ENCODE assay signal across 21 mouse cellular contexts in the genomic region with DNA sequence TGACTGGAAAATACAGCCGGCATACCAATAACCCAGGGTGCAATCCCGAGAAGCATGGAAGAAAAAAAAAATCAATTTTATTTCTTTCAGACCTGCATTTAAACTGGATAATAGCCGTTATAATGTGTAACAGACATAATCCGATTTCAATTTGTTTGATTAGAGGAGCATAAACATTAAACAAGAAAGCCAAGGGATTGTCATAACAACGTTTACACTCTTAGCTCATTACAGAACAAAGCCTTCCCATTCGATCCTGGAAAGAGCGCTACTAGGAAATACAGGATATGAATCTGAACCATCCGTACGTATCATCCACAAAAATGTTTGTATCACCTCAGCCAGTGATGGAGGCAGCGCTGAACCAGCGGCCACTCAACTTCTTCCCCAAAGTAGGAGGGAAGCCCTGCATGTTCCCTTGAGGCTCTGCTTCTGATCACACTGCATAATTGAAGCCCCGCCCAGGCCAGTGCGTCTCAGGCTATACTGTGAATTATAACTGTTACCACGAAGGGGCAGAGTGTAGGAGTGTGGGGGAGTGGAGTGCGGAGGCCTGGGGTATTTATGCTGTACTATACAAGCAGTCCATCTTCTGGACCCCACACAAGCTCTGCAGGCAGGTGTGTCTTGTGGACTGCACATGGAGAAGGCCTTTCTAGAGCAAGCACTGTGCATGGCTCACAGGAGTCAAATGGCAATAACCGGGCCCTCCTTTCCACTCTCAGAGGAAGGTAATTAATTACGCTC.
DNase-seq lines count a peak whose midpoint lies in the region; ATAC-seq and TF ChIP-seq lines count a peak whose summit lies in the region.
"Had no signal": no experiment of that assay in that cellular context is flagged by ENCODE, and none has a peak within 500 bp of the region (broad histone marks: within the 10 kb centered on the region; RNA-seq: fewer than 3 reads in every experiment).

No protein-coding gene starts in this region.

- WGBS in forebrain, embryonic 12.5 days, result 60% methylated on average over 17 of the region's 17 CpGs
- 73% methylated on average over 17 of the region's 17 CpGs for WGBS in forebrain, embryonic 11.5 days
- 50% methylated on average over 17 of the region's 17 CpGs for WGBS in forebrain, embryonic 14.5 days
- 51% methylated on average over 17 of the region's 17 CpGs for WGBS in midbrain, embryonic 15.5 days

- 0 out of 2 replicates have a peak overlapping the region, but pooled peaks have one; percentile 50 for H3K27ac ChIP-seq in forebrain, embryonic 12.5 days
- no peak overlapping the region for H3K27ac ChIP-seq in forebrain, embryonic 11.5 days (ENCODE audit: low read depth, low read length)
- H3K27ac ChIP-seq in layer of hippocampus, adult 2 months, result peak overlapping the region; percentile 29; the same call in 1 of the 2 replicates
- peak overlapping the region; percentile 6; the same call in 1 of the 2 replicates for H3K27ac ChIP-seq in forebrain, embryonic 14.5 days (ENCODE audit: low read depth, low read length)
- H3K27ac ChIP-seq in midbrain, embryonic 15.5 days, result peak overlapping the region; percentile 44
- H3K27ac ChIP-seq: embryonic facial prominence, embryonic 13.5 days; kidney, postnatal 0 days; limb, embryonic 13.5 days; liver, embryonic 14.5 days; stomach, postnatal 0 days had no signal

- no peak for DNase-seq in forebrain, embryonic 11.5 days (ENCODE audit: low spot score)
- DNase-seq in layer of hippocampus, adult 2 months (ENCODE audit: low spot score in 2 of 2), result no peak
- no peak for DNase-seq in layer of hippocampus, adult 18-20 months (ENCODE audit: low spot score in 2 of 2)
- DNase-seq in forebrain, embryonic 14.5 days (ENCODE audit: low spot score), result peak; percentile 59
- no peak for DNase-seq in gastrocnemius, adult 8-10 months (ENCODE audit: low spot score in 2 of 2)
- DNase-seq: adrenal gland, postnatal 10 days; cerebellum, adult 18-20 months; cerebellum, postnatal 36 days; gastrocnemius, postnatal 14 days; layer of hippocampus, adult 9-11 months had no signal

- ATAC-seq in forebrain, embryonic 12.5 days (ENCODE audit: low FRiP score), result peak; percentile 51; the same call in 1 of the 2 replicates
- ATAC-seq in forebrain, embryonic 11.5 days (replicated peaks; ENCODE audit: low FRiP score), result no peak
- ATAC-seq in forebrain, embryonic 14.5 days, result no peak
- ATAC-seq in midbrain, embryonic 15.5 days (replicated peaks), result peak; percentile 32; the same call in 1 of the 2 replicates
- no peak for ATAC-seq in cerebellum, adult (ENCODE audit: insufficient number of reproducible peaks, low FRiP score, low TSS enrichment)
- ATAC-seq: lung, postnatal 0 days had no signal

- H3K4me2 ChIP-seq in forebrain, embryonic 12.5 days, result no peak overlapping the region
- no peak overlapping the region for H3K4me2 ChIP-seq in forebrain, embryonic 11.5 days (ENCODE audit: low read depth, low read length, severe bottlenecking)
- H3K4me2 ChIP-seq in forebrain, embryonic 14.5 days (ENCODE audit: low read length), result no peak overlapping the region
- H3K4me2 ChIP-seq in midbrain, embryonic 15.5 days, result no peak overlapping the region
- H3K4me2 ChIP-seq: embryonic facial prominence, embryonic 13.5 days; limb, embryonic 13.5 days had no signal

- H3K4me1 ChIP-seq in forebrain, embryonic 12.5 days, result peaks cover 40% of the 10 kb centered on the region
- peaks cover 14% of the 10 kb centered on the region; the same call in 1 of the 2 replicates for H3K4me1 ChIP-seq in forebrain, embryonic 11.5 days (replicated peaks; ENCODE audit: control insufficient read depth, insufficient read depth, low read length)
- H3K4me1 ChIP-seq in forebrain, embryonic 14.5 days (ENCODE audit: control insufficient read depth, insufficient read depth, low read length), result peaks cover 44% of the 10 kb centered on the region
- peaks cover 56% of the 10 kb centered on the region for H3K4me1 ChIP-seq in midbrain, embryonic 15.5 days

- no peak overlapping the region for H3K4me3 ChIP-seq in forebrain, embryonic 12.5 days (replicated peaks)
- no peak overlapping the region for H3K4me3 ChIP-seq in forebrain, embryonic 11.5 days (ENCODE audit: low read depth, low read length)
- no peak overlapping the region; the same call in 1 of the 2 replicates for H3K4me3 ChIP-seq in layer of hippocampus, adult 2 months
- no peak overlapping the region for H3K4me3 ChIP-seq in forebrain, embryonic 14.5 days (ENCODE audit: low read depth, low read length)
- H3K4me3 ChIP-seq in midbrain, embryonic 15.5 days, result no peak overlapping the region
- H3K4me3 ChIP-seq: embryonic facial prominence, embryonic 13.5 days; limb, embryonic 13.5 days; myocyte had no signal

- no peaks in the 10 kb centered on the region for H3K9me3 ChIP-seq in forebrain, embryonic 12.5 days
- no peaks in the 10 kb centered on the region for H3K9me3 ChIP-seq in forebrain, embryonic 11.5 days (ENCODE audit: control insufficient read depth, low read length)
- no peaks in the 10 kb centered on the region for H3K9me3 ChIP-seq in forebrain, embryonic 14.5 days (replicated peaks; ENCODE audit: control insufficient read depth, low read length)
- H3K9me3 ChIP-seq in midbrain, embryonic 15.5 days, result no peaks in the 10 kb centered on the region
- H3K9me3 ChIP-seq: embryonic facial prominence, embryonic 13.5 days; limb, embryonic 13.5 days had no signal

- H3K36me3 ChIP-seq in forebrain, embryonic 12.5 days (replicated peaks), result no peaks in the 10 kb centered on the region
- H3K36me3 ChIP-seq in forebrain, embryonic 11.5 days (ENCODE audit: control insufficient read depth, insufficient read depth, low read length), result no peaks in the 10 kb centered on the region
- H3K36me3 ChIP-seq in forebrain, embryonic 14.5 days (ENCODE audit: control insufficient read depth, insufficient read depth, low read length), result no peaks in the 10 kb centered on the region
- H3K36me3 ChIP-seq in midbrain, embryonic 15.5 days (replicated peaks), result no peaks in the 10 kb centered on the region
- H3K36me3 ChIP-seq: embryonic facial prominence, embryonic 13.5 days; limb, embryonic 13.5 days had no signal

- H3K27me3 ChIP-seq in forebrain, embryonic 12.5 days, result peaks cover 10% of the 10 kb centered on the region; the same call in 1 of the 2 replicates
- H3K27me3 ChIP-seq in forebrain, embryonic 11.5 days (ENCODE audit: control insufficient read depth, insufficient read depth, low read length), result no peaks in the 10 kb centered on the region
- no peaks in the 10 kb centered on the region for H3K27me3 ChIP-seq in forebrain, embryonic 14.5 days (replicated peaks; ENCODE audit: control insufficient read depth, insufficient read depth, low read length)
- no peaks in the 10 kb centered on the region for H3K27me3 ChIP-seq in midbrain, embryonic 15.5 days (replicated peaks)
- H3K27me3 ChIP-seq: CH12.LX had no signal

- TF ChIP-seq CTCF in layer of hippocampus, adult 2 months (conservative IDR thresholded peaks at IDR 0.05), result no peak

- no peak overlapping the region for H3K9ac ChIP-seq in forebrain, embryonic 12.5 days
- no peak overlapping the region for H3K9ac ChIP-seq in forebrain, embryonic 11.5 days (ENCODE audit: low read length)
- no peak overlapping the region for H3K9ac ChIP-seq in forebrain, embryonic 14.5 days (ENCODE audit: low read length)
- H3K9ac ChIP-seq in midbrain, embryonic 15.5 days, result no peak overlapping the region
- H3K9ac ChIP-seq: embryonic facial prominence, embryonic 13.5 days; limb, embryonic 13.5 days; liver, embryonic 14.5 days had no signal

Comparison
In these comparisons a context has a peak if more than half of its experiments do, and no peak if none do; other contexts are left out.
1. ATAC-seq: peak in forebrain, embryonic 12.5 days (single experiment) and midbrain, embryonic 15.5 days (single experiment); none in forebrain, embryonic 11.5 days (single experiment), forebrain, embryonic 14.5 days (single experiment) and cerebellum, adult (single experiment).